Mouse (Mus musculus): Measurements from ENCODE around the gene Prkag1. TPM values are rescaled to one million over a fixed set of nuclear protein-coding genes. Genes with fewer than 3 reads are reported as not detected.

Prkag1 gene
- total RNA-seq (2021), result 60.4 and 78.6 TPM in 2 replicates
- long read RNA-seq, transcript Prkag1-201 (12 exons, 1,652 nt), result major isoform, 77 of 86 reads
- long read RNA-seq, partial matches to known transcripts, result 5 of 86 reads
- long read RNA-seq, other reads (novel, unspliced or antisense), result 4 of 86 reads

DNA sequence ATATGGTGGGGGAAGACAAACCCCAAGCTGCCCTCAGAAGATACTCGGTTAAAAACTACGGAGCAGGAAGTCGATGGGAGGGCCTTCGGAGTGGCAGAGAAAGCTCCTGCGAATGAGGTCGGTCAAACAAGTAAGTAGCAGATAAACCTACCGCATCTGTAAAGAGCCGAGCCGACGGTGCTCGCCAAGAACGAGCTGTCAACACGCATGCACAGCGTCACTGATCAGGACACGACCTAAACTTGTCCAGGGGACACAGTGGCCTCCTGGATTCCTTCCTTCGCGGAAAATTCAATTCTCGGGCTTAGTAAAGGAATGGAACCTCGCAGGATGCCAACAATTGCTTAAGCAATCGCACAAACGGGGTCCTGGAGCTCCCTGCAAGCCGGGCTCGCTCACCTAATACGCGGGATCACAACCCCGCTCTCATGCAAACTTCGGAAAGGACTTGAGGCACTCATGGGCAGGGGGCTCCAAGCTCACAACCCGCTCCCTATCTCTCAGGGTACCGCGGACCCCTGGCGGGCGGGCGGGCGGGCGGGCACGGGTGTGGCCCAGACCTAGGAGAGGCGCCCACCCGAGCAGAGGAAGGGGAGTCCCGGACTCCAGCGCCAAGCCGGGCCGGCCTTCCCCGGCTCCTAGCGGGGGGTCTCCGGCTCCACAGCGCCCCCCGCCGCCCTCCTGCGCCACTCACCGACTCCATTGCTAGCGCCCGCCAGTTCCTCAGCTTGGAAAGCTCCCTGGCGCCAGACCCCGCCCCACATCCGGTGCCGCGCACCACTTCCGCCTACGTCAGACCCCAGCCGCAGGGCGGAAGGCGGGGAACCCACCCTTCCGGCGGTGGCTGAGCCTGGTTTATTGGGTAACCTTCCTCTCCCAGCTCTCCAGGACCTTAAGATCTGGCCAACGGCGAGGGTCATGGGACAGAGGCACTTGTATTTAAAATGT, at the start of gene Prkag1:
TSS of gene Prkag1 (minus strand) at position 786 of the 948 bp plus-strand sequence.
- DNase-seq, result peak; percentile 97

- no peak for DNase-seq
Measured at GRCm38 (mm10) chr15:98877331-98877730, 46.0 kb upstream of the Prkag1 start.

GRCm38 (mm10) chr15:98871916-98872888, 40.9 kb upstream of the Prkag1 start:
- DNase-seq, result peak; percentile 87

DNA sequence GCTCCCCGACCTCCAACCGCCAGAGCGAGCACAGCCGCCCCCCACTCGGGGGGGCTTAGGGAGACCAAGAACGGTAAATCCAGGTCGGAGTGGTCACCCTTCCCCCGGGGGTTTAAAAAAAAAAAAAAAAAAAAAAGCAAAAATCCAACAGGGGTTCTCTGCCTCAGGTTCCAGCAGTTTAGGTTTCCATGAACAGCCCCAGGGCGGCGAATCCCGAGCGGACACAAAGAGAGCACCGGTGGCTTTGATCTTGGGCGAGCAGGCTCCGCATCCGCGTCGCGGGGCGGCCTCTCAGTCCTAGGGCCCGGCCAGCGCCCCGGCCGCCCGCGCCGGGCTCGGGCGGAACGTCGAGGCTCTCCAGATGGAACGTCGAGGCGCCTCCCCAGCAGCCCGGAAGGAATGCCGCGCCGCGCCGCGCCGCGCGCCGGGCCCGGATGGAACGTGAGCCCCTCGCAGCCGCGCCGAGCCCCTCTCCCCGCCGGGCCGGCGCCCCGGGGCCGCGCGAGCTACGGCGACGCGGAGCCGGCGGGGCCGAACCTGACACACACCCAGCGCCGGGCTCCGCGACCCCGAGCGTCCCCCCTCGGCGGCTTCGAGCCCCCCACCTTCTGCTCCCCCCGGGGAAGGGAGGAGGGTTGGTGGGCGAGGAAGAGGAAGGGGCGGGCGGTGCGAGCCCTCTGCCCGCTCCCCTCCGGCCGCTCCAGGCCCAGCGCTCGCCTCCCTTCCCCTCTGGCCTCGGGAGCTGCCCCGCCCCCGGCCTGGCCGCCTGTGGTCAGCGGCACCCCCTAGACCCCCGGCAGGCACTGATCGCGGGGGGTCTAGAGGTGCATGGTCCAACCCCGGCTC, 40.0 kb upstream of the Prkag1 start, which contains the start of gene Kmt2d:
TSS of gene Kmt2d (minus strand) at position 135 of the 846 bp plus-strand sequence.
- peak; percentile 42 for DNase-seq

GRCm38 (mm10) chr15:98870179-98871069, 39.1 kb upstream of the Prkag1 start:
- DNase-seq, result peak; percentile 42

DNA sequence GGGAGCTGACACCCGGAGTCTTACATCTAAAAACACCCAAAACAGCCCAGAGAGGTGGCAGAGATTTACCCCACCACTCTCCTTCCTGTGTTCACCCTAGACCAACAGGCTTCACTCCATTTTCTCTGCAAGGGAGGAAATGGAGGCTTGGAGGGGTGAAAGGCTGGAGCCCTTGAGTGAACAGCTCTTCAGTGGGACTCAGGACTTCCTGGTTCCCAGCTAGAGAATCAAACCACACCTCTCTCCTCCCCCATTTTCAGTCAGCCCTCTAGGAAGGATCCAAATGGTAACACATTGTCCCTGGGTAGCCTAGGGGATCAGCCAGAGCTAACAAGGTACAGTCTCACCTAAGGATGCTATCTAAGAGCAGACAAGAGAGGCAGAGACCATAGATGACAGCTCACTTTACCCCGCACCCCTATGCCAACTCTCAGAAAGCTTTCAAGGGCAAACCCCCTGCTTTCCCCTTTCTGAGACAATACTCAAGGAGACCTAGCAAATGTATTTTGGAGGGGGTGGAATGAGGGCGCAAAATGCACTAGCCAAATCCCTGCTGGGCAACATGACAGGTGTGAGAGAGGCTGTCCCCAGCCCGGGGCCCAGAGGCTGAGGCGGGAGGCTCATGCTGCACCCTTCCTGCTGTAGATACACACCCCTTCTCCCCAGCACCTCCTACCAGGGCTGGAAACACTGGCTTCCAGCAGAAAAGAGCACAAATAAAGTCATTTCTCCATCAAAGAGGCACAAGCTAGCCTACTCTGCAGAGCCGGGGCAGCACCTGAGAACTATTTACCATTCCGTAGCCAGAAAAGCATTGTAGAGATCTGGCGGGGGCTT, 38.2 kb upstream of the Prkag1 start:
- no peak for DNase-seq

GRCm38 (mm10) chr15:98868346-98869063, 37.2 kb upstream of the Prkag1 start:
- no peak for DNase-seq

- DNase-seq, result no peak
Measured at GRCm38 (mm10) chr15:98867321-98867720, 36.0 kb upstream of the Prkag1 start.

DNA sequence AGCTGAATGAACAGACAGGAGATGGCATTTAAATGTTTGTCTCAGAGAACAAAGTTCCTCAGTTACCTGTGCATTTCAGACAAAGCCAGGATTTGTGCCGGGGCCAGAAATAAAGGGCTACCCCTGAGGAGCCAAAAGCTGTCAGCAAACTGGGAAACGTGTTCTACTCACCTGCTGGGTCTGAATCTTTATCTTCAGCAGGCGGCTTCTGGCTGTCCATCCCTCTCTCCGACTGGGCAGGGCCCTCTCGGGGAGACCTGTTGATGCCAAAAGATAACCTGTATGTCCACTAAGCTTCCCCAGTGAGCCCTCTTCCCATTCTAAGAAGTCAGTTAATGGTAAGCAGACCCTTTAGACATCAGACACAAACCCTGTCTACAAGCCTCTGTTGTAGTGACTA, 35.2 kb upstream of the Prkag1 start:
- no peak for DNase-seq

GRCm38 (mm10) chr15:98865771-98866170, 34.5 kb upstream of the Prkag1 start:
- no peak for DNase-seq

DNA sequence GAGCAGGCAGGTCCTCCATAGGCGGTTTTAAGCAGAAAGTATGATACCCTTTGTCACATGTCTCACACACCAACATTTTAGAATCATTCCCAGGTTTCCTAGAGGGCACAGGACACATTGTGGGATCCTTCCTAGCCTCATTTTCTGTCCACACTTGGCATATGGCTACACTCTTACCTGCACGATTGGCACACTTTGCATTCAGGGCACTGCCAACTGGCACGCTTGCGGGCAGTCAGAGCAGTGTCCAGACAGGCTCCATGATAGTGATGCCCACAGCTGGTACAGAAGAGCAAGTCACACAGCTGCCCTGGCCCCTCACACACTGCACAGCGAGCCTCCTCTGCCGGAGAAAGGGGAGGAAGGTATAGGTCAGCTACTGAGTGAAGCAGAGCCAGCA, 33.6 kb upstream of the Prkag1 start:
- DNase-seq, result no peak

- no peak for DNase-seq
Measured at GRCm38 (mm10) chr15:98863451-98863958, 32.2 kb upstream of the Prkag1 start.

DNA sequence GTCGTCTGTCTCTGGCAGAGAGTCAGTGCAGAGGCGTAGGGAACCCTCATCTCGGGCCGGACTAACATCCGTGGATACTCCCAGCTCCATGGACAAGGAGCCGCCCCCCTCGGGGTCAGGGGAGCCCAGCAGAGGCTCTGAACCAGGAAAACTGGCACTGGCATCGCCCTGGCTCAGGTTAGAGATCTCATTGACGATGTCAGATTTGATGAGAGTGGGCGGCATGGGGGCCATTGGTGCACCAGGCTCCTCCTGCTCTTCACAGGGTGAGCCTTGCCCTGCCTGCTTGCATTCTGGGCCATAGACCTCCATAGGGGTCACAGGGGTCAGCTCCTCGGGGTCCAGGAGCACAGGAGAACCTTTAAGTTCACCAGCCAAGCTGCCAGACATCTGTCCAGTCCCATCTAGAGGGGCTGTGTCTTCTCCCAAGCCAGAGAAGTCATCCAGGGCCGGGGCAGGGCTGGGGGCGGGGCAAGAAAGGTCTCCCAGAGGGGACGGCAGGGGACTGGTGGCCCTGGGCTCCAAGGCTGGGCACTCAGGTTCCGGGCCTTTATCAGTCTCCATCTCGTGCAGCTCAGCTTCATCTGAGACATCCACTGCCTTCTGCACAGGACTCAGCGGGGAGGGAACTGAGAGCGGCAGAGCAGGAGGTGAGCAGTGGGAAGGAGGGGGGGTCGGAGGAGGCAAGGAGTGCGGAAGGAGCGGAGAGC, 30.5 kb upstream of the Prkag1 start:
- no peak for DNase-seq

DNA sequence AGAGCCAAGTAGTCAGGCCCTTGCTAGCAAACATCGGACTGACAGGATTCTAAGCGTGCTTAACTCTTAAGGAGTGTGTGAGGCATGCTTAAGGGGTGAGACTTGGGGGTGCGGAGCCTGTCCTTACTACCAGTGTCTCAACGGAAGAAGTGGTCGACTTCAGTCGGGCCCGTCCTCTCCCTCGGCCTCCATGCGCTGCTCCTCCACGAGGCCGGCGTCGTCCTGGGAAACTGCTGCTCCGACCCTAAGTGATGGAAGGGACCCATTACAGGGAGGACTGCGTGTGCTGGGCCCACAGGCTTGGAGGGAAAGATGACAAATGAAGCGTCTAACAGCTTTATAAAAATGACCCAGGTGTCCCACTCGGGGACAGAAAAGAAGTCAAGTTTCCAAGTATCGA, 29.6 kb upstream of the Prkag1 start:
- no peak for DNase-seq

DNA sequence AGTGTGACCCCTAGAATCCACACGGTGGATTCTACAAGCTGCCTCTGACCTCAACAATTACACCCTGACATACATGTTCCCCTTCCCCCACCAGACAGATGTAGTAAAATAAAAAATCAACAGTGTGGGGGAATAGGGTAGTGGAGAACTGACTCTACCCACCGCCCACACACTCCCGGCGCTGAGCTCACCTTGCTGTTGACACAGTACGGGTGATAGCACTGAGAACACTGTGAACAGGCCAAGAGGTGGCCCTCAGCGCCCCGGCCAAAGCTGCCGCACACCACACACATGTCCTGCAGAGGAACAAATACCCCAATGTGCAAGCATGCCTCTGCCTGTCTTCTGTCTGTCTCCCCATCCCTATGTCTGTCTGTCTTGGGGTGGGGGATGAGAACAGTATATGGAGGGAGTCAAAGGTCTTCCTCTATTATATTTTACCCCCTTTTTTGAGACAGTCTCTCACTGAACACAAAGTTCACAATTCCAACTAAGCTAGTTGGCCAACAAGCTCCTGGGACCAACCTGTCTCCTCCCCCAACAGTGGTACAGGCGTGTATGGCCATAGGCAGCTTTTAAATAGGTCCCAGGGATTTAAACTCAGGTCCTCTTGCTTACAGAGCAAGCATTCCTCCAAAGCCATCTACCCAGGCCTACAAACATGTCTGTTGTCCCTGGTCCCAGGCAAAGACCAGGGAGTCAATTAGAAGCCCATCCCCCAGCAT, 28.2 kb upstream of the Prkag1 start:
- no peak for DNase-seq

GRCm38 (mm10) chr15:98854214-98854613, 22.9 kb upstream of the Prkag1 start:
- no peak for DNase-seq

Measured in adrenal gland, postnatal 25 days (tissue).